Mouse (Mus musculus): ENCODE results near the gene Kcnc3.

DNA sequence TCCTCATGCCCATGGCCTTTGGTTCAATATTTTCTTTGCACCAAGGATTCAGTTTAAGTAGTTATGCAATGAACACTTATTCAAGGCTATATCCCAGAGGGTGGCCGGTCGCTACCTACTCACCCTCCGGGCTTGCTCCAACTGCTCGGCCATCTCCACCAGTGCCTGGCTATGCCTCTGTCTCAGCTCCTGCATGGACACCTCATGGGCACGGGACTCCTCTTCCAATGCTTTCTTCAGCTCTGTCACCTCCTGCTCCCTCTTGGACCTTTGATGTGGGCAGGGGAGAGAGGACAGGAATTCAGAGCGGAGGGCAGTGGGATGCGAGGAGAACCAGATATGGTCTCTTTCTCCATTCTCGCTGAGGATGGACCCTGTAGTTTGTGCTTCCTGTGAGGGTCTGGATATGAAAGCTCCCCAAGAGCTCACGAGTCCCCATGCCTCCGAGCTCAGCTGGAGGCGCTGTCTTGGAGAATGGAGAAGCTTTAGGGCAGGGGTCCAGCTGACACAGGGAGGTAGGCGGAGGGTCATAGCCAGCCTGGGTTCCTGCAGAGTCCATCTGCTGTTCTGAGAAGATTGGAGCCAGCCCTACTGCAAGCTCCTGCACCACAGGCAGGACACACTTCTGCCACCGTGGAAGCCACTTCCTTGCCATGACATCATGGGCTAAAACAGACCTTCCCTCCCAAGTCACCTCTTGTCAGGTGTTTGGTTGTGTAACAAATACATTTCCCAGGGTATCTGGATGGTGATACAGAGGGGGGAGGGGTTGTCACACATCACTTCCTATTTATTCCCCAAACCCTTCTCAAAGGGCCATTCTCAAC is 35.0 kb downstream of the Kcnc3 start:
- TF ChIP-seq POLR2A (IDR thresholded peaks at IDR 0.05; ENCODE audit: low read depth, low read length) (no peak), CTCF (IDR thresholded peaks at IDR 0.05; ENCODE audit: borderline replicate concordance, insufficient read depth, low read length) (no peak)
